Mouse (Mus musculus): Measurements from ENCODE around the gene Atp6v1e2. TPM values are rescaled to one million over a fixed set of nuclear protein-coding genes. Genes with fewer than 3 reads are reported as not detected.

Gene Atp6v1e2
- polyA plus RNA-seq, 1 experiment from 2014 or later: not detected

- H3K4me3 ChIP-seq (replicated peaks): no peak overlapping the region
- no peaks in the 10 kb centered on the region for H3K9me3 ChIP-seq (replicated peaks)
- H3K27ac ChIP-seq (replicated peaks): no peak overlapping the region
- H3K36me3 ChIP-seq (replicated peaks): no peaks in the 10 kb centered on the region
- no peaks in the 10 kb centered on the region for H3K27me3 ChIP-seq
- H3K4me2 ChIP-seq: no peak overlapping the region
- no peak overlapping the region for H3K9ac ChIP-seq
- 74% methylated on average over 14 of the region's 14 CpGs for WGBS (ENCODE audit: insufficient replicate concordance)
- ATAC-seq (ENCODE audit: insufficient read depth): no peak
- peaks cover 13% of the 10 kb centered on the region; the same call in 1 of the 2 replicates for H3K4me1 ChIP-seq (replicated peaks)
Measured at GRCm38 (mm10) chr17:86902399-86903067, 45.2 kb downstream of the Atp6v1e2 start.

GRCm38 (mm10) chr17:86900564-86900963, 47.1 kb downstream of the Atp6v1e2 start:
- Histone ChIP-seq H3K27ac (replicated peaks) (no peak overlapping the region), H3K27me3 (no peaks in the 10 kb centered on the region), H3K36me3 (replicated peaks) (no peaks in the 10 kb centered on the region), H3K9ac (no peak overlapping the region), H3K4me3 (replicated peaks) (no peak overlapping the region), H3K4me2 (no peak overlapping the region), H3K4me1 (replicated peaks) (peaks cover 13% of the 10 kb centered on the region; the same call in 1 of the 2 replicates), H3K9me3 (replicated peaks) (no peaks in the 10 kb centered on the region)
- ATAC-seq (ENCODE audit: insufficient read depth): no peak
- 64% methylated on average over 5 of the region's 5 CpGs for WGBS (ENCODE audit: insufficient replicate concordance)

GRCm38 (mm10) chr17:86899821-86900220, 47.9 kb downstream of the Atp6v1e2 start:
- no peak for ATAC-seq (ENCODE audit: insufficient read depth)
- WGBS (ENCODE audit: insufficient replicate concordance): 49% methylated on average over 5 of the region's 5 CpGs
- Histone ChIP-seq H3K36me3 (replicated peaks) (no peaks in the 10 kb centered on the region), H3K9ac (no peak overlapping the region), H3K4me3 (replicated peaks) (no peak overlapping the region), H3K4me1 (replicated peaks) (peaks cover 9% of the 10 kb centered on the region; the same call in 1 of the 2 replicates), H3K9me3 (replicated peaks) (no peaks in the 10 kb centered on the region), H3K4me2 (no peak overlapping the region), H3K27ac (replicated peaks) (no peak overlapping the region), H3K27me3 (no peaks in the 10 kb centered on the region)

GRCm38 (mm10) chr17:86897486-86898165, 50.1 kb downstream of the Atp6v1e2 start:
- 68% methylated on average over 6 of the region's 6 CpGs for WGBS (ENCODE audit: insufficient replicate concordance)
- no peaks in the 10 kb centered on the region for H3K9me3 ChIP-seq (replicated peaks)
- no peak overlapping the region for H3K4me2 ChIP-seq
- H3K4me1 ChIP-seq (replicated peaks): no peaks in the 10 kb centered on the region
- ATAC-seq (ENCODE audit: insufficient read depth): no peak
- H3K27me3 ChIP-seq: no peaks in the 10 kb centered on the region
- no peak overlapping the region for H3K9ac ChIP-seq
- no peak overlapping the region for H3K27ac ChIP-seq (replicated peaks)
- no peaks in the 10 kb centered on the region for H3K36me3 ChIP-seq (replicated peaks)
- no peak overlapping the region for H3K4me3 ChIP-seq (replicated peaks)

- no peak overlapping the region for H3K9ac ChIP-seq
- H3K27me3 ChIP-seq: no peaks in the 10 kb centered on the region
- H3K27ac ChIP-seq (replicated peaks): no peak overlapping the region
- no peaks in the 10 kb centered on the region for H3K9me3 ChIP-seq (replicated peaks)
- no peaks in the 10 kb centered on the region for H3K36me3 ChIP-seq (replicated peaks)
- no peak for ATAC-seq (ENCODE audit: insufficient read depth)
- H3K4me3 ChIP-seq (replicated peaks): no peak overlapping the region
- no peaks in the 10 kb centered on the region for H3K4me1 ChIP-seq (replicated peaks)
- WGBS (ENCODE audit: insufficient replicate concordance): 57% methylated on average over 4 of the region's 4 CpGs
- no peak overlapping the region for H3K4me2 ChIP-seq
Measured at GRCm38 (mm10) chr17:86895191-86895590, 52.5 kb downstream of the Atp6v1e2 start.

Other genes starting within 250 kb of the Atp6v1e2 start
- gene Epas1, start 194.2 kb downstream of the Atp6v1e2 start, polyA plus RNA-seq (2015; fragmentation: Nextera tagmentation; extraction: Ambion mirVana): 2.6 and 2.8 TPM in 2 replicates
- gene Tmem247, start 30.5 kb downstream of the Atp6v1e2 start, polyA plus RNA-seq (2015; fragmentation: Nextera tagmentation; extraction: Ambion mirVana): not detected in 2 replicates
- gene Rhoq, start 15.2 kb upstream of the Atp6v1e2 start, polyA plus RNA-seq (2015; fragmentation: Nextera tagmentation; extraction: Ambion mirVana): 1.4 TPM in 2 replicates
- 10.7 and 11.2 TPM in 2 replicates for gene Pigf, start 77.5 kb upstream of the Atp6v1e2 start, polyA plus RNA-seq (2015; fragmentation: Nextera tagmentation; extraction: Ambion mirVana)
- 50.9 and 62.5 TPM in 2 replicates for gene Cript, start 77.7 kb upstream of the Atp6v1e2 start, polyA plus RNA-seq (2015; fragmentation: Nextera tagmentation; extraction: Ambion mirVana)
- gene Socs5, start 159.8 kb upstream of the Atp6v1e2 start, polyA plus RNA-seq (2015; fragmentation: Nextera tagmentation; extraction: Ambion mirVana): 1.9 and 2.3 TPM in 2 replicates